Mouse (Mus musculus) limb, embryonic 14.5 days (tissue): ENCODE results near the gene Pask. TPM values are rescaled to one million over a fixed set of nuclear protein-coding genes. Genes with fewer than 3 reads are reported as not detected.
"Not testable (repeated sequence)": the region's sequence is repeated elsewhere in the genome, so short reads cannot be mapped to it uniquely, and the experiment has no call there.

Experiments used
- ATAC-seq: fragments of 200-750 bp; cut with Nextera tagmentation; 2 replicates; pipeline ENCODE4 v1.8.0; 2017; ENCODE audit warnings: low read depth, moderate number of reproducible peaks, moderate TSS enrichment; ENCODE audit not compliant: low FRiP score
- DNase-seq: peaks from one replicate; pipeline ENCODE4 v3.0.0-alpha.2; 2015; ENCODE audit warnings: low spot score
- H3K27ac ChIP-seq: fragments of 300-500 bp; sonication (generic); replicated peaks from 2 replicates; pipeline ENCODE4 v1.5.1; 2014; ENCODE audit warnings: low read depth, mild to moderate bottlenecking, low read length, moderate library complexity, mixed read lengths
- H3K27me3 ChIP-seq: fragments of 300-500 bp; sonication (generic); 2 replicates; pipeline ENCODE4 v1.6.1; 2014; ENCODE audit warnings: low read length, mixed read lengths; ENCODE audit not compliant: control insufficient read depth, insufficient read depth
- H3K36me3 ChIP-seq: fragments of 300-500 bp; sonication (generic); 2 replicates; pipeline ENCODE4 v1.6.1; 2014; ENCODE audit warnings: mild to moderate bottlenecking, low read length, moderate library complexity, mixed read lengths; ENCODE audit not compliant: control insufficient read depth, insufficient read depth
- H3K4me1 ChIP-seq: fragments of 300-500 bp; sonication (generic); 2 replicates; pipeline ENCODE4 v1.6.1; 2014; ENCODE audit warnings: antibody characterized with exemption, low read length, mixed read lengths; ENCODE audit not compliant: control insufficient read depth, insufficient read depth
- H3K4me2 ChIP-seq: fragments of 300-500 bp; sonication (generic); replicated peaks from 2 replicates; pipeline ENCODE4 v1.6.1; 2014; ENCODE audit warnings: low read depth, mild to moderate bottlenecking, low read length, moderate library complexity; ENCODE audit not compliant: severe bottlenecking
- H3K4me3 ChIP-seq: fragments of 300-500 bp; sonication (generic); replicated peaks from 2 replicates; pipeline ENCODE4 v1.5.1; 2014; ENCODE audit warnings: low read length
- H3K9ac ChIP-seq: fragments of 300-500 bp; sonication (generic); 2 replicates; pipeline ENCODE4 v1.6.1; 2014; ENCODE audit warnings: mild to moderate bottlenecking, low read depth, low read length, moderate library complexity; ENCODE audit not compliant: severe bottlenecking
- H3K9me3 ChIP-seq: fragments of 300-500 bp; sonication (generic); 2 replicates; pipeline ENCODE4 v1.6.1; 2016; ENCODE audit warnings: low read length; ENCODE audit not compliant: control insufficient read depth
- POLR2A ChIP-seq: fragments of 200-500 bp; IDR thresholded peaks from 2 replicates; pipeline ENCODE4 v1.8.0; 2012; ENCODE audit warnings: inconsistent platforms, mild to moderate bottlenecking, moderate library complexity, borderline replicate concordance; ENCODE audit not compliant: insufficient read depth, insufficient read length; ENCODE audit errors: extremely low read depth
- WGBS: fragments of 180-500 bp; shearing (Covaris S2); extraction: QIAGEN DNeasy Blood & Tissue Kit; methylation state at CpG from one replicate; pipeline ENCODE4 v1.1.7; 2014; 5-methylcytosine and 5-hydroxymethylcytosine counted together
- polyA plus RNA-seq, 2 experiments: library from polyadenylated mRNA; depleted of rRNA in 1 of 2; stranded (reverse) in 1 of 2; unstranded in 1 of 2; fragments of >200 nt; fragmentation: Nextera tagmentation in 1 of 2; extraction: Ambion mirVana in 1 of 2; gene quantifications; 2 replicates each; pipeline versions ENCODE4 v1.2.1 to v1.2.3; 2012 to 2014

The Pask gene
- polyA plus RNA-seq, 2 experiments = 11.7 to 17.8 TPM

GRCm38 (mm10) chr1:93334621-93335020 is 8.7 kb downstream of the Pask start:
- no peak for ATAC-seq
- H3K9ac ChIP-seq = no peak overlapping the region
- no peak for TF ChIP-seq POLR2A
- H3K4me3 ChIP-seq = no peak overlapping the region
- H3K27me3 ChIP-seq = no peaks in the 10 kb centered on the region
- no peaks in the 10 kb centered on the region for H3K4me1 ChIP-seq
- H3K4me2 ChIP-seq = no peak overlapping the region
- peaks cover 37% of the 10 kb centered on the region for H3K36me3 ChIP-seq
- peak; percentile 13 for DNase-seq
- 82% methylated on average over 2 of the region's 2 CpGs for WGBS
- H3K27ac ChIP-seq = no peak overlapping the region
- H3K9me3 ChIP-seq = no peaks in the 10 kb centered on the region

GRCm38 (mm10) chr1:93326446-93326845 is 16.8 kb downstream of the Pask start:
- Histone ChIP-seq H3K9ac (no peak overlapping the region), H3K9me3 (no peaks in the 10 kb centered on the region), H3K4me1 (no peaks in the 10 kb centered on the region), H3K4me2 (no peak overlapping the region), H3K4me3 (no peak overlapping the region), H3K27ac (no peak overlapping the region), H3K36me3 (peaks cover 69% of the 10 kb centered on the region), H3K27me3 (no peaks in the 10 kb centered on the region)
- DNase-seq = no peak
- no peak for ATAC-seq
- no peak for TF ChIP-seq POLR2A
- WGBS = 87% methylated on average over 3 of the region's 3 CpGs

- no peaks in the 10 kb centered on the region for H3K27me3 ChIP-seq
- no peak overlapping the region for H3K4me3 ChIP-seq
- peaks cover 81% of the 10 kb centered on the region for H3K36me3 ChIP-seq
- WGBS = 92% methylated on average over 6 of the region's 6 CpGs
- H3K4me2 ChIP-seq = no peak overlapping the region
- no peak overlapping the region for H3K9ac ChIP-seq
- no peak for TF ChIP-seq POLR2A
- ATAC-seq (no peak), DNase-seq (no peak)
- H3K4me1 ChIP-seq = no peaks in the 10 kb centered on the region
- H3K27ac ChIP-seq = no peak overlapping the region
- no peaks in the 10 kb centered on the region for H3K9me3 ChIP-seq
Measured at GRCm38 (mm10) chr1:93323973-93324372, 19.3 kb downstream of the Pask start.

- no peaks in the 10 kb centered on the region for H3K9me3 ChIP-seq
- H3K27me3 ChIP-seq = no peaks in the 10 kb centered on the region
- H3K4me3 ChIP-seq = peak within 1 kb of the TSS; percentile 63
- H3K4me1 ChIP-seq = peaks cover 6% of the 10 kb centered on the region; the same call in 1 of the 2 replicates
- DNase-seq = peak; percentile 88
- H3K27ac ChIP-seq = no peak within 1 kb of the TSS
- H3K9ac ChIP-seq = peak within 1 kb of the TSS; percentile 72
- peaks cover 37% of the 10 kb centered on the region for H3K36me3 ChIP-seq
- WGBS = 7% methylated on average over 30 of the region's 36 CpGs
- ATAC-seq = peak; percentile 90
- TF ChIP-seq POLR2A = no peak
- H3K4me2 ChIP-seq = peak within 1 kb of the TSS; percentile 67
Measured at GRCm38 (mm10) chr1:93305581-93306337, 37.5 kb downstream of the Pask start, which contains the start of gene Mterf4. Gene Mterf4, minus strand, starts transcription at chr1:93305915.

GRCm38 (mm10) chr1:93300578-93300977 is 42.7 kb downstream of the Pask start:
- no peaks in the 10 kb centered on the region for H3K27me3 ChIP-seq
- no peak overlapping the region for H3K27ac ChIP-seq
- no peaks in the 10 kb centered on the region for H3K9me3 ChIP-seq
- no peak overlapping the region for H3K9ac ChIP-seq
- DNase-seq (no peak), ATAC-seq (no peak)
- WGBS = 93% methylated on average over 3 of the region's 3 CpGs
- no peak overlapping the region for H3K4me3 ChIP-seq
- TF ChIP-seq POLR2A = no peak
- peaks cover 84% of the 10 kb centered on the region for H3K36me3 ChIP-seq
- H3K4me2 ChIP-seq = no peak overlapping the region
- peaks cover 6% of the 10 kb centered on the region; the same call in 1 of the 2 replicates for H3K4me1 ChIP-seq

- H3K4me2 ChIP-seq = no peak overlapping the region
- H3K9me3 ChIP-seq = no peaks in the 10 kb centered on the region
- ATAC-seq (no peak), DNase-seq (no peak)
- H3K9ac ChIP-seq = no peak overlapping the region
- 80% methylated on average over 4 of the region's 4 CpGs for WGBS
- H3K4me1 ChIP-seq = peaks cover 2% of the 10 kb centered on the region; the same call in 1 of the 2 replicates
- peaks cover 86% of the 10 kb centered on the region for H3K36me3 ChIP-seq
- TF ChIP-seq POLR2A = no peak
- H3K4me3 ChIP-seq = no peak overlapping the region
- no peak overlapping the region for H3K27ac ChIP-seq
- no peaks in the 10 kb centered on the region for H3K27me3 ChIP-seq
Measured at GRCm38 (mm10) chr1:93299791-93300190, 43.5 kb downstream of the Pask start.

- not testable (repeated sequence) for H3K4me3 ChIP-seq, ATAC-seq, H3K27me3 ChIP-seq, H3K9ac ChIP-seq, DNase-seq, H3K27ac ChIP-seq, H3K4me2 ChIP-seq, H3K4me1 ChIP-seq, H3K9me3 ChIP-seq
- 88% methylated on average over 3 of the region's 3 CpGs for WGBS
- H3K36me3 ChIP-seq = peaks cover 74% of the 10 kb centered on the region
Measured at GRCm38 (mm10) chr1:93294491-93294890, 48.8 kb downstream of the Pask start.
